7 mouse cellular contexts compared by ENCODE assay signal in the genomic region with DNA sequence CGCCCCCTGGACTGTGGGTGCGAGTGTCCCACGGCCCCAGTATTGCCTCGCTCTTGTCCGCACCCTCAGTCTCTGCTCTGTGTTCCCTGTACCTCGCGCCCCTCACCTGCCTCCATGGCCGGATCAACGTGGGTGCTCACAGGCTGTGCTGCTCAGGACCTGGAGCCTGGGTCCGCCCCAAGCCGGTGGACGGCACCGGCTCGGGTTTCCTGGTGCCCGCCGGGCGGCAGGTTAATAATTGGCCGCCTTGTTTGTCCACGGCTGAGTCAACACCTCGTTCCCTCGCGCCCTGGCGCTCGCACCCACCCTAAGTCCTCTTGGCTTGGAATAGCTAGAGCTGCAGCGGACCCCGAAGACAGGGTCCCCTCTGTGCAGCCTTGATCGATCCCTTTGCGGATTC. TPM values are rescaled to one million over a fixed set of nuclear protein-coding genes. Genes with fewer than 3 reads are reported as not detected.
A peak's percentile ranks its signal among the peaks of the same experiment; 100 is the strongest.
DNase-seq lines count a peak whose midpoint lies in the region; ATAC-seq and TF ChIP-seq lines count a peak whose summit lies in the region.

Gm13420 (minus strand) TSS at position 189 of the 400 bp plus-strand sequence.

- H3K4me3 ChIP-seq in embryonic facial prominence, embryonic 12.5 days, result peak within 1 kb of the TSS; percentile 13; the same call in 1 of the 2 replicates
- H3K4me3 ChIP-seq in hindbrain, embryonic 11.5 days (ENCODE audit: low read depth, low read length), result peak within 1 kb of the TSS; percentile 6; the same call in 1 of the 2 replicates
- peak within 1 kb of the TSS; percentile 19; the same call in 1 of the 2 replicates for H3K4me3 ChIP-seq in limb, embryonic 12.5 days (replicated peaks)
- peak within 1 kb of the TSS; percentile 24 for H3K4me3 ChIP-seq in midbrain, embryonic 13.5 days (replicated peaks)
- no peak within 1 kb of the TSS for H3K4me3 ChIP-seq in thymus, adult 2 months (ENCODE audit: control insufficient read depth, insufficient read depth, low read length)

- no peak within 1 kb of the TSS for H3K27ac ChIP-seq in embryonic facial prominence, embryonic 12.5 days
- no peak within 1 kb of the TSS for H3K27ac ChIP-seq in hindbrain, embryonic 11.5 days (ENCODE audit: low read depth, low read length)
- H3K27ac ChIP-seq in limb, embryonic 12.5 days, result no peak within 1 kb of the TSS
- no peak within 1 kb of the TSS for H3K27ac ChIP-seq in midbrain, embryonic 13.5 days
- no peak within 1 kb of the TSS for H3K27ac ChIP-seq in thymus, adult 2 months (ENCODE audit: control insufficient read depth, insufficient read depth, low read length)

- intact Hi-C loops in left cerebral cortex, postnatal 14 days (cut with DNase I), result no loop called here

- no peak for TF ChIP-seq POLR2A in thymus, adult 2 months (IDR thresholded peaks at IDR 0.05; ENCODE audit: control insufficient read depth, extremely low read depth, insufficient read depth, low read length, poor library complexity)

- no peaks in the 10 kb centered on the region for H3K36me3 ChIP-seq in embryonic facial prominence, embryonic 12.5 days
- no peaks in the 10 kb centered on the region for H3K36me3 ChIP-seq in hindbrain, embryonic 11.5 days (ENCODE audit: control insufficient read depth, insufficient read depth, low read length)
- H3K36me3 ChIP-seq in limb, embryonic 12.5 days, result no peaks in the 10 kb centered on the region
- H3K36me3 ChIP-seq in midbrain, embryonic 13.5 days, result no peaks in the 10 kb centered on the region
- H3K36me3 ChIP-seq in thymus, adult 2 months (ENCODE audit: control insufficient read depth, insufficient read depth, low read length), result no peaks in the 10 kb centered on the region

- 4% methylated on average over 28 of the region's 28 CpGs for WGBS in embryonic facial prominence, embryonic 12.5 days
- 7% methylated on average over 26 of the region's 28 CpGs for WGBS in hindbrain, embryonic 11.5 days
- WGBS in limb, embryonic 12.5 days, result 9% methylated on average over 28 of the region's 28 CpGs
- 6% methylated on average over 28 of the region's 28 CpGs for WGBS in midbrain, embryonic 13.5 days
- WGBS in thymus, adult 2 months, result 25% methylated on average over 28 of the region's 28 CpGs

- H3K27me3 ChIP-seq in embryonic facial prominence, embryonic 12.5 days, result peaks cover 65% of the 10 kb centered on the region
- H3K27me3 ChIP-seq in hindbrain, embryonic 11.5 days (ENCODE audit: control insufficient read depth, insufficient read depth, low read length), result peaks cover 37% of the 10 kb centered on the region
- H3K27me3 ChIP-seq in limb, embryonic 12.5 days, result peaks cover 76% of the 10 kb centered on the region
- peaks cover 69% of the 10 kb centered on the region for H3K27me3 ChIP-seq in midbrain, embryonic 13.5 days
- peaks cover 15% of the 10 kb centered on the region; the same call in 1 of the 2 replicates for H3K27me3 ChIP-seq in thymus, adult 2 months (ENCODE audit: control insufficient read depth, insufficient read depth, low read length)

- H3K9ac ChIP-seq in embryonic facial prominence, embryonic 12.5 days, result 0 out of 2 replicates have a peak within 1 kb of the TSS, but pooled peaks have one; percentile 12
- peak within 1 kb of the TSS; percentile 11; the same call in 1 of the 2 replicates for H3K9ac ChIP-seq in hindbrain, embryonic 11.5 days (ENCODE audit: low read depth, low read length)
- H3K9ac ChIP-seq in limb, embryonic 12.5 days (replicated peaks), result 0 out of 2 replicates have a peak within 1 kb of the TSS, but pooled peaks have one; percentile 34
- peak within 1 kb of the TSS; percentile 28; the same call in 1 of the 2 replicates for H3K9ac ChIP-seq in midbrain, embryonic 13.5 days (replicated peaks)

- H3K4me2 ChIP-seq in embryonic facial prominence, embryonic 12.5 days (replicated peaks), result peak within 1 kb of the TSS; percentile 30
- peak within 1 kb of the TSS; percentile 29 for H3K4me2 ChIP-seq in hindbrain, embryonic 11.5 days (replicated peaks; ENCODE audit: low read depth, low read length)
- peak within 1 kb of the TSS; percentile 44 for H3K4me2 ChIP-seq in limb, embryonic 12.5 days
- H3K4me2 ChIP-seq in midbrain, embryonic 13.5 days (replicated peaks), result peak within 1 kb of the TSS; percentile 36

- DNase-seq in hindbrain, embryonic 11.5 days (ENCODE audit: low spot score), result peak; percentile 27
- no peak for DNase-seq in left cerebral cortex, postnatal 14 days (ENCODE audit: low spot score in 2 of 2)
- no peak for DNase-seq in thymus, adult 2 months
- no peak for DNase-seq in layer of hippocampus, adult 9-11 months

- H3K4me1 ChIP-seq in embryonic facial prominence, embryonic 12.5 days, result peaks cover 19% of the 10 kb centered on the region
- peaks cover 11% of the 10 kb centered on the region for H3K4me1 ChIP-seq in hindbrain, embryonic 11.5 days (replicated peaks; ENCODE audit: control insufficient read depth, insufficient read depth, low read length)
- H3K4me1 ChIP-seq in limb, embryonic 12.5 days (replicated peaks), result peaks cover 16% of the 10 kb centered on the region
- H3K4me1 ChIP-seq in midbrain, embryonic 13.5 days (replicated peaks), result peaks cover 21% of the 10 kb centered on the region
- H3K4me1 ChIP-seq in thymus, adult 2 months (replicated peaks; ENCODE audit: control insufficient read depth, insufficient read depth, low read length), result no peaks in the 10 kb centered on the region

- no peak for TF ChIP-seq CTCF in thymus, adult 2 months (IDR thresholded peaks at IDR 0.05; ENCODE audit: borderline replicate concordance, control insufficient read depth, extremely low read depth, insufficient read depth, low read length, poor library complexity)

- ATAC-seq in embryonic facial prominence, embryonic 12.5 days (ENCODE audit: insufficient number of reproducible peaks, insufficient read depth, low FRiP score, low TSS enrichment), result no peak
- ATAC-seq in hindbrain, embryonic 11.5 days (ENCODE audit: low FRiP score), result no peak
- ATAC-seq in limb, embryonic 12.5 days (ENCODE audit: insufficient number of reproducible peaks, insufficient read depth, low FRiP score, low TSS enrichment, low read depth), result no peak
- no peak for ATAC-seq in midbrain, embryonic 13.5 days

- peaks cover 4% of the 10 kb centered on the region; the same call in 1 of the 2 replicates for H3K9me3 ChIP-seq in embryonic facial prominence, embryonic 12.5 days
- no peaks in the 10 kb centered on the region for H3K9me3 ChIP-seq in hindbrain, embryonic 11.5 days (ENCODE audit: control insufficient read depth, low read length)
- peaks cover 9% of the 10 kb centered on the region; the same call in 1 of the 2 replicates for H3K9me3 ChIP-seq in limb, embryonic 12.5 days
- H3K9me3 ChIP-seq in midbrain, embryonic 13.5 days, result no peaks in the 10 kb centered on the region

RNA-seq across cellular contexts. Expression of gene Gm13420, which starts in this region (rescaled TPM):
- polyA plus RNA-seq in embryonic facial prominence, embryonic 12.5 days (2016; fragmentation: Nextera tagmentation; extraction: Ambion mirVana), result 0.20 TPM in 1 of 2 replicates, not detected in the other
- not detected in 2 replicates for polyA plus RNA-seq in hindbrain, embryonic 11.5 days (2014; fragmentation: Nextera tagmentation; extraction: Ambion mirVana)
- polyA plus RNA-seq in limb, embryonic 12.5 days (2016; fragmentation: Nextera tagmentation; extraction: Ambion mirVana), result 0.19 TPM in 1 of 2 replicates, not detected in the other
- polyA plus RNA-seq in midbrain, embryonic 13.5 days (2015; fragmentation: Nextera tagmentation; extraction: Ambion mirVana), result 0.24 TPM in 1 of 2 replicates, not detected in the other
- total RNA-seq in left cerebral cortex, postnatal 14 days (2021), result 1 to 10 TPM; 2.3 TPM
- 0.15 and 0.34 TPM in 2 replicates for polyA plus RNA-seq in thymus, adult 2 months (2012; rRNA removed)

Comparison
In these comparisons a context has a peak if more than half of its experiments do, and no peak if none do; other contexts are left out.
1. Peak in DNase-seq, H3K4me3 ChIP-seq, H3K9ac ChIP-seq and H3K4me2 ChIP-seq in hindbrain, embryonic 11.5 days; RNA of the gene not detected or under 1 TPM.